Mouse (Mus musculus) MEL-GATA-1-ER (cell line): ENCODE measurements around the gene Trmt2a.

Experiments used
- DNase-seq: peaks from one replicate; pipeline ENCODE4 v3.0.0-alpha.2; 2012; ENCODE audit warnings: low read depth; ENCODE audit errors: extremely low read depth

Gene Trmt2a

DNA sequence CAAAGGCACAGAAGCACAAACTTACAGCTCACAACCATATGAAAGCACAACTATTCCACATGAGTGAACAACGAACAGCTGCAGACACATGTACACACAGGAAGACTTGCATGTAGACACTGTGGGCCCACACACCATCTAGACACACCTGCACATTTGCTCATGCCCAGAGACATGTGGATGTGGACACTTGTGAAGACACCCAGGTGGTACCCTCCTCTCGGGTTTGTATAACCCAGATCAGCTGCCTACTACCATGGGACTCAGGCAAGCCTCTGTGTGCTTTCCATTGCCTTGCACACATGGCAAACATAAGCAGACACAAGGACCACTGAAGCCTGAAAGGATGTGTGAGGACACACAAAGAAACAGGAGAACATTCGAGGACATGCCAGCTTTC, 17.4 kb upstream of the Trmt2a start:
- no peak for DNase-seq

DNA sequence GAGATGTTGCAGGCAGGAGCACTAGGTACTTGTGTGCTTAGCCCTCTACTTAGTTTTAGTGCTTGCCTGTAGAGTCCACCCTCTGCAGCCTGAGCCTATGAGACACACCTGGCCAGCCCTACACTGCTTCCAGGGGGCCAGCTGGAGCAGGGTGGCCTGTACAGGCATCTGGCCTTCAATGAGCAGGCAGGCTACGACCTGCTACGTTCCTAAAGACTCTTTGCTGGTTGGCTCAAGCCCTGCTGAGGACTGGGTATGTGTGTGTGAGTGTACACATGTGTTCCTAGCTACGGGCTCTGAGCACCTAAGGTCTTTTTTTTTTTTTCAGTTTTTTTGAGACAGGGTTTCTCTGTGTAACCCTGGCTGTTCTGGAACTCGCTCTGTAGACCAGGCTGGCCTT, 17.0 kb upstream of the Trmt2a start:
- no peak for DNase-seq

DNA sequence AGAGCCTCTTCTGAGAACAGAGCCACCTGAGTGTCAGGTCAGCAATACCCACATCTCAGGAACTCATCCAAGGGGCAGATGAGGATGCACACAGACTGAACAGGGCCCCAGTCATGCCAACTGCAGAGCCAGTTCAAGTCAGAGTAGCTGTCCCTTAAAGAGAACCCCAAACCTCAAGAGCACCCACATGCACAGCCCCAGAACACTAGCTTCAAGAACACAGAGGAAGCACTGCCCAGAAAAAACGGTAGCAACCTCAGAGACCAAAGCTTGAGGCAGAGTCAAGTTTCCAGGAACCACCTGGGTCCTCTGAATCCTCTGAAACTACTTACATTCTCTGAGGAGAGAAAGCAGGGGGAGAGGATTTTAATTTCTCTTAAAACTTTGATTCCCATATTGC, 15.0 kb upstream of the Trmt2a start:
- DNase-seq: no peak

DNA sequence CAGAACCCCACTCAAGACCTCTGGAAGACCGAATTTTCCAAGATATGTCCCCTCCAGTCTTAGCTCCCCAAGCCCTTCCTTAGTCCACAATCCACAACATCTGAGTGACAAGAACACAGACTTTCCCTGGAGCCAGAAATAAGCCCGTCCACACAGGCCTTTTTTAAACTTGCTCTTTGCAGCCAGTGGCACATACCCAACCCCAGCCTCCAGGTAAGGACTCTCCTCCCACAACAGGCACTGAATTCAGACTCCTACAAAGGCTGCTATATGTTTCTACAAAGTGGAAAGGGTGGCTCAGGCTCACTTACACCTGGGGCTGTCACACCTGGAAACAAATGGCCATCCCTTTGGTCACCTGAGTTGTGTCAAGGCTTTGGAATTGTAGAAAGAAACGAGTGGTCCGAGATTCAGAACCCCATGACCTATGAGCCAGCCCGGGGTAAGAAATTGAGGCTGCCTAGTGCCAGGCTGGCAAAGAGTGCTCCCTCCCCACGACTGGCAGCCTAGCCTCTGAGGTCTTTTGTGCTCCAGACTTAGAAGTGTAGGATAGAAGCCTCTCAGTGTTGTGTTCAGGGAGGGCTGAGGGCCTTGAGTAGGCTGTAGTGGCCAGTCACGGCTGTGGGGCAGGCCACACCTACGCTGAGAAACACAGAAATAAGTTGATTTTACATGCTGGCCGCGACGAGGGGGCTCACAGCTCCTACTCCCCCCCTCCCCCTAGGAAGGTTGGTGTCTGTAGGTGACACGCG, 14.4 kb upstream of the Trmt2a start:
- DNase-seq: no peak

DNA sequence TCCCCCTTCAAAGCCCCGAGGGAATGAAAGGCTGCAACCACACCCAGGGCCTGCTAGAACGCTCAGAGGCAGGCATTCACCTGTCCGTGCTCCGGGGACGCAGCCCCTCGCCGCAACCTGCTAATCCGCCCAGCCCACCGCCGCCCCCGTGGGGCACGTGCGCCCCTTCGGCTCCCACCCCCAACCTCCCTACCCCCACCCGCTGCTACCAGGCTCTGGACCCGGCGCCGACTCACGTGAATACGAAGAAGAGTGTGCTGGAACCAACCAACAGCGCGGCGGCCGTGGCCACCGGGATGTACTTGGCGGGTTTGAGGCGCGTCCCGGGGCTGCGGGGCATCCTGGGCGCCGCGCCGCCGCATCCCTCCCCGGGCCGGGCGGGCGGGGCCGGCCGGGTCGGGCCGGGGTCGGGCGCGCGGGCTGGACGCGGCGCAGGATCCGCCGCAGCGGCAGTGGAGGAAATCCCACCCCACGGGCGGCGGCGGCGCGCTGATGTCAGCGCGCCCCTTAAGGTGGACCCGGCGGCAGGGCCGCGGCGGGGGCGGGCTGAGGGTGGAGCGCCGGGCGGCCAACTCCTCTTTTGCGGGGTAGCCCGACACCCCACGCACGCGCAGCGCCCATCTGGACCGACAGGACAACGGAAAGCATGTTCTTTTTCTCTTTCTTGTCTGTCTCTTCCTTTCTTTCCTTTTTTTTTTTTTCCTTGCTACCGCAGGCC, 13.6 kb upstream of the Trmt2a start, which contains the start of gene Zdhhc8:
Gene Zdhhc8 (minus strand): TSS at position 466 of the 718 bp plus-strand sequence.
- DNase-seq: no peak

DNA sequence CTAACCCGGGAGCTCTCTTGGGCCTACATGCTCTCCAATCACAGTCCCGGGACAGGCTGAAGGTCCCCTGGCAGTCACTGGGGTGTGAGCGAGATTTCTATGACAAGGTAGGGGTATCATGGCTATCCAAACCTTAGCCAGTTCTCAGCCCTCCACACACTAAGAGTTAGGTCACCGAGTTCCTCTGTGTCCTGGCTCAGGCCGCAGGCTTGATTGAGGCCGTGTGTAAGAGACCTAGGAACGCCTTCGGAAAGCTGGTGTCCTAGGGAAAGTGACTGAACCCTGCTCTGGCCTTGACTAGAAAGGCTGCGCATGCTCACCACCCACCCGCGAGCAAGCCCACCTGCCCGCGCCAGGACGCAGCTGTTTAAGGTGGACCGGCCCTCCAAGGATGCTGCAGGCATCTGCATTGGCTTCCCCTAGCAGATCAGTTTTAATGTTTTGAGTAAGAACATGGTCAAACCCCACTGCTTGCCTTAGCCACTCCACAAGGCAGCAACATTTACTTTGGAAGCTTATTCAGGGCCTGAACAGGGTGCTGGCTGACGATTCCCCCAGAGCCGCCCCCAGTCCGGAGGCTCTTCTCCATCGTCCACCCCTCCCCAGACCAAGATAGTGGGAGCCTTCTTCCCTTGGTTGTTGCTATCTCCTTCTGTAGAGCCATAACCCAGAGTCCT, 13.0 kb upstream of the Trmt2a start:
- no peak for DNase-seq

DNA sequence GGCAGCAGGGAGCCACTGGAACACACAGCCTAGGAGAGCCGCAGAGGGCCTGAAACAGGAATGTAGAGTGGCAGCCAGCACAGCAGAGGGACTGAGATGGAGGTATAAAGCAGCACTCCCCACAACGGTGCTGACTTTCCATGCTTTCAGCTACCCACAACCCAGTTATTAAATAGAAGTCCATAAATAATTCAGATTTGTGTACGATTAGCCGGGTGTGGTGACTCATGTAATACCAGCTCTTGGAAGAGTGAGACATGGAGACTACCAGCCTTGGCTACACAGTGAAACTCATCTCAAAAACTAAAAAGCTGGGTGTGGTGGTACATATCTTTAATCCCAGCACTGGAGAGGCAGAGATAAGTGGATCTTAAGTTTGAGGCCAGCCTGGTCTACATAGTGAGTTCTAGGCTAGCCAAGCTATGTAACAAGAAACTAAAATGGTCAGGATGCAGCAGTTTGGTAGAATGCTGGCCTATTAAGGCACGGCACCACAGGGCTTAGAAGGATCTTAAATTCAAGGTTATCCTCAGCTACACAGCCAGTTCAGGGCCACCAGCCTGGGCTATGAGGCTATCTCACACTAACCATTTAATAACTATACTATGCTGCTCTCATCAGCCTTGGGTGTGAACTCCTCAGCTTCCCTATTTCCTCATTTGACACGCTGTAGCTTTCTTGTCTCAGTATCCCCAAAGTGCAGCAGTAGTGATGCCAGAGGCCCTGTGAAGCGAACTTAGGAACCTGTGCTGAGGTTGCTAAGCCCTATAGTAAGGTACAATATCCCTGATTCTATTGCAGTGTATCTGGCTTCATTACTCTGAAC, 11.6 kb upstream of the Trmt2a start:
- peak; percentile 29 for DNase-seq

DNA sequence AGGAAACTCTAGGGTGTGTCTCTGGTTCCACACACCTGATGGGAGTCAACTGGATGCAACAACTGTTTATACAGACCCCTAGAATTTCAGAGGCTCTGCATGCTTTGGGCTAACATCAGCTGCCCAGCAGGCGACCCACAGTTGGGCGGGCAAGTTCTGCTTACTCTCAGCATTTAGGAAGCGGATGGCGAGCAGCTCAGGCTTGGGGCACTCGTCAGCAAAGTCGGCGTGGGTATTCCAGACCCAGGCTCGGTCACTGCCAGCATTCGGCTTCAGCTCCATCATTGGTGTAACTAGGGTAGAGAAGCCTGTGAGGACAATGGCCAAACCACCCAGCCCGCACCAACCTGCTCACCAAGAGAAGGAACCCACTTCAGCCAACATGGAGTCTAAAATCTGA, 6.9 kb upstream of the Trmt2a start:
- no peak for DNase-seq

DNA sequence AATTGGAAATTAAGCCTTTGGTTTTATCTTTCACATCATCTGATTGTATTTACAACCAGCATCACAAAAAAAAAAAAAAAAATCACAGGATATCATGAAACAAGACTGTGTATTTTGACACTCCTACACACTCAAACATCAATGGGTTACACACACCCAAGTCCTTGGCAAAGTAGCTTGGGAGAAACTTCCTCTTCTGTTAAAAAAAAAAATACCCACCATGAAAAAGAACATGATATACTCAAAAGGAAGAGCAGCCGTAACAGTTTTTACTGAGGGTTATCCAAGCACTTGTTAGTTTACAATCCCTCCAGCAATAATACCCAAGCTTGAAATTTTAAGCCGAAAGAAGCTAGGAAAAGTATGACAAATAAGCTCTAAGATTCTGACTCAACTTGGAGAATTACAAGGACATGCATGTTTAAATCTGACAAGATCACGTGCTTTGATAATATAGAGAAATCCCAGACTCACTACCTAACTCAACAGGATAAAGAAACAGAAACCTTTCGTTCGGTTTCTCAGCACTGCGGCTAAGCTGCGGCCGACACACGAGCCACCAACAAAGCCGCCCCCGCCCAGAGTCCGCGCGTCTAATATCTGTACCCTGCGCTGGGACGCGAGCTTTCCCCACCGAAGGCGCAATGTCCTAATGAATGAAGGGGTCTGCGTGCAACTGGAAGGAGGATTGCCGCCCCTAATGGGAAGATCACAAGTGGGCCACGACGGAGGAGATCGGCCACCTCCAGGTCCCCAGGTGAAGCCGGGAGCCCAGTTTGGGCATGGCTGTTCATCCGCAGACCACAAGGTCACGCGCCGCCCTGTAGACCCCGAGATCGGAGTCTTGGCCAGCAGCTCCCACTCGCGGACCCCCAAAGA, 719 bp upstream of the Trmt2a start:
- peak; percentile 42 for DNase-seq

DNA sequence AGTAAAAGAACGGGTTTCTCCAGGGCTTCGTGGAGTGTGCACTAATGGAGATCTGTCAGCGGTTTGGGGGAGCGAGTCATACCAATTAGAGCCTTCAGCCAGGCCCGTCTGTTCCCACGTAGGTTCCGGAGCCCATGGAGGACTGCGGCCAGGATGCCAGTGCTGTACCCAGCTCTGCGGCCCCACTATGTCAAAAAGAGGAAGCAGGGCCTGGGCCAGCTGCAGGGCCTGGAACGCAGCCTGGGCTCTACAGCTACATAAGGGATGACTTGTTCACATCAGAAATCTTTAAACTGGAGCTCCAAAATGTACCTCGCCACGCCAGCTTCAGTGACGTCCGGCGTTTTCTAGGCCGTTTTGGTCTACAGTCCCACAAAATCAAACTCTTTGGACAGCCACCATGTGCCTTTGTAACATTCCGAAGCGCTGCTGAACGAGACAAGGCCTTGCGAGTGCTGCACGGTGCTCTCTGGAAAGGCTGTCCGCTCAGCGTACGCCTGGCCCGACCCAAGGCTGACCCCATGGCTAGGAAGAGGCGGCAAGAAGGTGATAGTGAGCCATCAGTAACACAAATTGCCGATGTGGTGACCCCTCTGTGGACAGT, 987 bp downstream of the Trmt2a start:
- peak; percentile 82 for DNase-seq

DNA sequence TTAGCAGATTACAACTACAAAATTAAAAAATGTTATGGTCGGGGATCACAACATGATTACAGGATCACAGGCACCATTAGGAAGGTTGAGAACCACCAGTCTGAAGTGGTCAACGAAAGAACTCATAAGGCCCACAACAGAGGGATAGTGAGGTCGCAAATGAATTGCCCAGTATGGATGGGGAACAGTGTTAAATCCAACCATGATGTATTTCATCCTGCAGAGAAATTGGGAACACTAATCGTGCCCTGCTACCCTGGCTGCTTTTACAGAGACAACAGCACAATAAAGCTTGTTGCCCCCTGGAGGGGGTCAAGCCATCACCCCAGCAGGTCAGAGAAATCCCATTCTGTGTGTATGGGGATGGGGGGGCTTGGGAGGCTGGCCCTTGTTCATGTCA, 1.8 kb downstream of the Trmt2a start:
- no peak for DNase-seq

DNA sequence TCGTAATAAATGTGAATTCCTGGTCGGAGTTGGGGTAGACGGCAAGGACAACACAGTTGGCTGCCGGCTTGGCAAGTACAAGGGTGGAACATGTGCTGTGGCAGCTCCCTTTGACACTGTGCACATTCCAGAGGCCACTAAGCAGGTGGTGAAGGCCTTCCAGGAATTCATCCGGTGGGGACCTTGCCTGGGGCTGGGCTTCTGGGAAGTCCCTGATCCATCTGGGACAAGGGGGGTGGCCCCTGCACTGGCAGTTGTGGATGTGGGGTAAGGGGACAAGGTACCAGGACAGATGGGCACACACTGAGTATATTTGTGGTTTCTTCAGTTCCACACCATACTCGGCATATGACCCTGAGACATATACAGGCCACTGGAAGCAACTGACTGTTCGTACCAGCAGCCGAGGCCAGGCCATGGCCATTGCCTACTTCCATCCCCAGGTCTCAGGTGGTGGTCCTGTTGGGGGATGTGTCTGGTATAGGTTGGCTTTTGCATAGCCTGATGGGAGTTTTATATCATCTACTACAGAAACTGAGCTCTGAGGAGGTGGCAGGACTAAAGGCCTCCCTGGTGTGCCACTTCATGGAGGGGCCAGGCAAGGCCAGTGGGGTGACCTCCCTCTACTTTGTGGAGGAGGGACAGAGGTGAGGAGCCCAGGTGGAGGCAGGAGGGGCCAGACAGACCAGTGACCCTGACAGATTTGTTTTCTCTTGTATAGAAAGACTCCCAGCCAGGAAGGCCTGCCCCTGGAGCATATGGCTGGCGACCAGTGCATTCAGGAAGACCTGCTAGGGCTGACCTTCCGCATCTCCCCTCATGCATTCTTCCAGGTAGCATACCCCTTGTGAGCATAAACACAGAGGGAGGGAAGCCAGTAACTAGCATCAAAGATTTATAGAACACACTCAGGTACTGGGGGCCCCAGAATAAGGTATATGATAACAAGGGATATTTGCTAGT, 2.6 kb downstream of the Trmt2a start:
- no peak for DNase-seq

DNA sequence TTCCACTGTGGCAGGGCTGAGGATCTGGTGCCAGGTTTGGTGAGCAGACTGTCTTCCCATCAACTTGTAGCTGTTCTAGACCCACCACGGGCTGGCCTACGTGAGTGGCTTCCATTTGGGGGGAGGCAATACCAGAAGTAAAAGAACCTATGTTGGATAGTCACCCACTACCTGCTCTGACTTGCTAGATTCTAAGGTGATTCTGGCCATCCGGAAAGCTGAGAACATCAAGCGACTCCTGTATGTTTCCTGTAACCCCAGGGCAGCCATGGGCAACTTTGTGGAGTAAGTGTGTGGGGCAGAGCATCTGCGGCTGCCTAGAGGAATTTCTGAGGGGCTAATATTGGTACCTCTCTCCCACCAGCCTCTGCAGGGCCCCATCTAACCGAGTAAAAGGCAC, 4.3 kb downstream of the Trmt2a start:
- DNase-seq: no peak

DNA sequence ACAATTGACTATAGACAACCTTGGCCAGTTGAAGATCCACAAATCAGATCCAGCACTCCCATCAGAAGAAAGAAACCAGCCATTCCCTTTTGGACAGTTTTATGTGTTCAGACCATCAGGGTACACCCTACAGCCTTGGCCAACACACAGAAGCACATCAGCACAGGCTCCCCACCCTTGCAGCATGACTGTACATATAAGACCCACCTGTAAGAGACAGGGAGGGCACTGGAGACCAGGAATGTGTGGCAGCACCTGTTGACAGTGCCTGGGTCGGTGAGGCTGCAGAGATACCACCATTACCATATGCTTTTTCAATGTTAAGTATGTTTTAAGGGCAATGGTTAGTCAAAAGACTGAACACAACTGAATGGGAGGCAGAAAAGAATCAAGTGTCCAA, 5.4 kb downstream of the Trmt2a start:
- DNase-seq: no peak

DNA sequence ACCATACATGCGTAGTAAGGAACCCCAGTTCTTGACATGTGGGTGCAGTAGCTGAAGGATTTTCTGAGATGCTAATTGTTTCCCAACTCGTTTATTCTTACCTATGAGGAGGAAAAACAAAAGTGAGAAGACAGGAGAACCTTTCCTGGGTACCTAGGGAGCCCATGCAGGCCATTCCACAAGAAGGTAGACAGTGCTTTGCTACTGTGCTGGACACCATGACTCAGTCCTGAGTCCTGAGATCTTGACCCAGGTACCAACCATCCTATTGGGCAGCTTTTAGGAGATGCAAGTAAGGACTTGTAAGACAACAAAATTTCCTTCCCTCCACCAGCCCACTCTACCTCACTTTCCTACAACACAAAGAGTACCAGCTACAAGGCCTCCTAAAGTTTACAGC, 9.7 kb downstream of the Trmt2a start, which contains the start of gene Gm49776:
Gene Gm49776 (minus strand): TSS at position 101 of the 400 bp plus-strand sequence.
- DNase-seq: no peak

DNA sequence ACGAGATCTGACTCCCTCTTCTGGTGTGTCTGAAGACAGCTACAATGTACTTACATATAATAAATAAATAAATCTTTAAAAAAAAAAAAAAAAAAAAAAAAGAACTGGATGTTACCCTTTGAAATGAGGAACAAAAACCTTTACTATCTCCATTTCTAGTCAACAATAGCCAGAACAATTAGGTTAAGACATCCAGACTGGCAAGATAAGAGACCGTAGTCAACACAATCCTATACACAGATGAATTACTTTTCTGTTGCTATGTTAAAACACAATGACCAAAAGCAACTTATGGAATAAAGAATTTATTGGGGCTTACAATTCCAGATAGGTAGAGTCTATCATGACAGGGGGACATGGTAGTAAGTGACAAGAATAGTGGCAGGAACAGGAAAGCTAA, 16.5 kb downstream of the Trmt2a start:
- no peak for DNase-seq

DNA sequence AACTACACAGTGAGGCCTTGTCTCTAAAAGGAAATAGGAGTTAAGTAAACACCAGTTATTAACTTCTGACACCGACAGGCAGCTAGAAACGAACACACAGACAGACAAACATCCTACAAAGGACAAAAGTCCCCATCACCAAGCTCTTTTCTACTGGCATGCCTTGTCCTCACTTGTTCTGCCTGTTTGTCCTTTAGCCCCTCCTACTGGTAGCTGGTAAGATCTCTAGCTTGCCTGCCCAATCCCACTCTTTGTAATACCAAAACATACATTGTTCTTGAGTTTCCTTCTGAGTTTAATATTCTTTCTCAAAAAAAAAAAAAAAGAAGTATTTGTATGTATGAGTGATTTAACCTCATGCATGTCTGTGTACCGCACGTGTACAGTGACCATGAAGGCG, 19.7 kb downstream of the Trmt2a start:
- no peak for DNase-seq

DNA sequence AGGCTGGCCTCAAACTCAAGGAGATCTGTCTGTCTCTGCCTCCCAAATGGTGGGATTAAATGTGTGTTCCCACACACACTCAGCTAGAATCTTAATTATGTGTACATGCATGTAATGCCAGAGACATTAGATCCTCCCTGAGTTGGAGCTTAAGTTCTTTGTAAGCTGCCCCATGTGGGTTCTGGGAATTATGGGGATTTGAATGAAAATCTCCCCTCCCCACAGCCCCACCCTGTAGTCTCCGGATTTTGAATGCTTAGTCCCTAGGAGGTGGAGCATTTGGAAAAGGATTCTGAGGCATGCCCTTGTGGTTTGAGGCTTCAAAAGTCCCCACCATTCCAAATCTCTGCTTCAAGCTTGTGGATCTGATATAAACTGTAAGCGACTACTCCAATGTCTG, 26.7 kb downstream of the Trmt2a start:
- no peak for DNase-seq

DNA sequence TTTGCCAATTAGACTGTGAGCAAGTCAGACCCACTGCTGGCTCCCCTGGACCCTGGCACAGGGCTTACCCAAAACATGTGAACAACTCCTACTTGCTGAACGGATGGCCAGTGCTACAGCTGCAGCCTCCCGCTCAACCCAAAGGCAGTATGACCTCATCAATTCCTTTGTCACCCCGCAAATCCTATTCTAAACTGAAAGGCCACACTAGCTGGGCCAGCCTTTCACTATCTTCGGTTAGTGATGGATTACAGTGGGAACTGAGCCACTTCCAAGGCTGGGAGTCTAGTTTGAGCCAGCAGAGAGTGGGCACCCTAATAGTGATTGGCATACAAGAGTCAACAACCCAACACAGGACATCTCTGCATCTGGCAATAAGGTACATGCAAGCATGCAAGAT, 39.7 kb downstream of the Trmt2a start:
- DNase-seq: no peak
